Mouse (Mus musculus) forebrain, embryonic 13.5 days (tissue): ENCODE data around the gene Ucp2. TPM values are rescaled to one million over a fixed set of nuclear protein-coding genes. Genes with fewer than 3 reads are reported as not detected.

ENCODE experiments used
- ATAC-seq: fragments of 200-750 bp; cut with Nextera tagmentation; 2 replicates; pipeline ENCODE4 v1.8.0; 2017
- H3K27ac ChIP-seq: fragments of 300-500 bp; sonication (generic); 2 replicates; pipeline ENCODE4 v1.5.1; 2015; ENCODE audit warnings: inconsistent platforms, mild to moderate bottlenecking, moderate library complexity
- H3K27me3 ChIP-seq: fragments of 300-500 bp; sonication (generic); 2 replicates; pipeline ENCODE4 v1.6.1; 2015; ENCODE audit warnings: mild to moderate bottlenecking, inconsistent platforms
- H3K36me3 ChIP-seq: fragments of 300-500 bp; sonication (generic); 2 replicates; pipeline ENCODE4 v1.6.1; 2015; ENCODE audit warnings: mild to moderate bottlenecking, inconsistent platforms; ENCODE audit not compliant: poor library complexity, severe bottlenecking
- H3K4me1 ChIP-seq: fragments of 300-500 bp; sonication (generic); 2 replicates; pipeline ENCODE4 v1.6.1; 2015; ENCODE audit warnings: inconsistent platforms
- H3K4me2 ChIP-seq: fragments of 300-500 bp; sonication (generic); 2 replicates; pipeline ENCODE4 v1.6.1; 2015; ENCODE audit warnings: inconsistent platforms, mild to moderate bottlenecking, moderate library complexity
- H3K4me3 ChIP-seq: fragments of 300-500 bp; sonication (generic); 2 replicates; pipeline ENCODE4 v1.5.1; 2015; ENCODE audit warnings: mild to moderate bottlenecking, inconsistent platforms
- H3K9ac ChIP-seq: fragments of 300-500 bp; sonication (generic); 2 replicates; pipeline ENCODE4 v1.6.1; 2015; ENCODE audit warnings: mild to moderate bottlenecking, inconsistent platforms
- H3K9me3 ChIP-seq: fragments of 300-500 bp; sonication (generic); replicated peaks from 2 replicates; pipeline ENCODE4 v1.6.1; 2016; ENCODE audit warnings: inconsistent platforms
- WGBS: fragments of 180-500 bp; shearing (Covaris S2); methylation state at CpG from one replicate; pipeline ENCODE4 v1.1.7; 2015; 5-methylcytosine and 5-hydroxymethylcytosine counted together
- polyA plus RNA-seq: library from polyadenylated mRNA; unstranded; fragments of >200 nt; fragmentation: Nextera tagmentation; extraction: Ambion mirVana; gene quantifications from 2 replicates; pipeline ENCODE4 v1.2.1, GENCODE M21; 2015

Gene Ucp2
- polyA plus RNA-seq, 1 experiment from 2014 or later = 43.9 TPM

GRCm38 (mm10) chr7:100539516-100539915, 46.4 kb downstream of the Ucp2 start:
- Histone ChIP-seq H3K4me1 (peaks cover 11% of the 10 kb centered on the region), H3K9ac (no peak overlapping the region), H3K36me3 (peaks cover 15% of the 10 kb centered on the region), H3K4me2 (no peak overlapping the region), H3K27ac (no peak overlapping the region), H3K9me3 (no peaks in the 10 kb centered on the region), H3K4me3 (no peak overlapping the region), H3K27me3 (no peaks in the 10 kb centered on the region)
- ATAC-seq = no peak
- WGBS = 94% methylated on average over 9 of the region's 9 CpGs

- H3K27me3 ChIP-seq = no peaks in the 10 kb centered on the region
- H3K36me3 ChIP-seq = peaks cover 24% of the 10 kb centered on the region
- 81% methylated on average over 1 of the region's 1 CpGs for WGBS
- no peaks in the 10 kb centered on the region for H3K4me1 ChIP-seq
- no peak overlapping the region for H3K27ac ChIP-seq
- ATAC-seq = no peak
- no peak overlapping the region for H3K4me3 ChIP-seq
- H3K4me2 ChIP-seq = no peak overlapping the region
- H3K9me3 ChIP-seq = no peaks in the 10 kb centered on the region
- no peak overlapping the region for H3K9ac ChIP-seq
Observed at GRCm38 (mm10) chr7:100544437-100544836, 51.3 kb downstream of the Ucp2 start.

GRCm38 (mm10) chr7:100547631-100548030, 54.5 kb downstream of the Ucp2 start:
- no peak for ATAC-seq
- peaks cover 20% of the 10 kb centered on the region; the same call in 1 of the 2 replicates for H3K36me3 ChIP-seq
- H3K4me2 ChIP-seq = no peak overlapping the region
- no peaks in the 10 kb centered on the region for H3K27me3 ChIP-seq
- no peaks in the 10 kb centered on the region for H3K4me1 ChIP-seq
- WGBS = 83% methylated on average over 4 of the region's 4 CpGs
- no peaks in the 10 kb centered on the region for H3K9me3 ChIP-seq
- H3K4me3 ChIP-seq = no peak overlapping the region
- no peak overlapping the region for H3K9ac ChIP-seq
- H3K27ac ChIP-seq = no peak overlapping the region

GRCm38 (mm10) chr7:100549796-100550195, 56.7 kb downstream of the Ucp2 start:
- no peak overlapping the region for H3K4me3 ChIP-seq
- H3K36me3 ChIP-seq = peaks cover 20% of the 10 kb centered on the region; the same call in 1 of the 2 replicates
- ATAC-seq = no peak
- no peaks in the 10 kb centered on the region for H3K27me3 ChIP-seq
- no peak overlapping the region for H3K27ac ChIP-seq
- peaks cover 3% of the 10 kb centered on the region for H3K4me1 ChIP-seq
- no peak overlapping the region for H3K4me2 ChIP-seq
- no peaks in the 10 kb centered on the region for H3K9me3 ChIP-seq
- 95% methylated on average over 3 of the region's 3 CpGs for WGBS
- no peak overlapping the region for H3K9ac ChIP-seq

- Histone ChIP-seq H3K4me3 (no peak overlapping the region), H3K27me3 (no peaks in the 10 kb centered on the region), H3K4me1 (peaks cover 9% of the 10 kb centered on the region), H3K27ac (no peak overlapping the region), H3K36me3 (peaks cover 20% of the 10 kb centered on the region; the same call in 1 of the 2 replicates), H3K9me3 (no peaks in the 10 kb centered on the region), H3K4me2 (no peak overlapping the region), H3K9ac (no peak overlapping the region)
- 0 out of 2 replicates have a peak, but pooled peaks have one; percentile 16 for ATAC-seq
- WGBS = 55% methylated on average over 5 of the region's 5 CpGs
Observed at GRCm38 (mm10) chr7:100550338-100551007, 57.3 kb downstream of the Ucp2 start.

Other genes starting within 250 kb of the Ucp2 start
- 1.0 and 1.5 TPM in 2 replicates for gene P4ha3, start 207.8 kb upstream of the Ucp2 start, polyA plus RNA-seq
- gene C2cd3, start 121.1 kb upstream of the Ucp2 start, polyA plus RNA-seq = 34.7 and 35.1 TPM in 2 replicates
- 118 and 120 TPM in 2 replicates for gene Ppme1, start 121.0 kb upstream of the Ucp2 start, polyA plus RNA-seq
- not detected in 2 replicates for gene Ucp3, start 20.3 kb upstream of the Ucp2 start, polyA plus RNA-seq
- 2.1 and 3.7 TPM in 2 replicates for gene Dnajb13, start 21.6 kb downstream of the Ucp2 start, polyA plus RNA-seq
- gene Coa4, start 43.7 kb downstream of the Ucp2 start, polyA plus RNA-seq = 17.0 TPM in 2 replicates
- 147 and 152 TPM in 2 replicates for gene Rab6a, start 114.1 kb downstream of the Ucp2 start, polyA plus RNA-seq
- gene Mrpl48, start 115.0 kb downstream of the Ucp2 start, polyA plus RNA-seq = 67.6 and 69.9 TPM in 2 replicates
- gene Plekhb1, start 169.1 kb downstream of the Ucp2 start, polyA plus RNA-seq = 3.5 and 3.9 TPM in 2 replicates
- gene Fam168a, start 213.3 kb downstream of the Ucp2 start, polyA plus RNA-seq = 80.0 and 85.9 TPM in 2 replicates